Mouse (Mus musculus): ENCODE results near the gene Nox3. TPM values are rescaled to one million over a fixed set of nuclear protein-coding genes. Genes with fewer than 3 reads are reported as not detected.

Gene Nox3
- not detected in 2 replicates for polyA plus RNA-seq (2012)

DNA sequence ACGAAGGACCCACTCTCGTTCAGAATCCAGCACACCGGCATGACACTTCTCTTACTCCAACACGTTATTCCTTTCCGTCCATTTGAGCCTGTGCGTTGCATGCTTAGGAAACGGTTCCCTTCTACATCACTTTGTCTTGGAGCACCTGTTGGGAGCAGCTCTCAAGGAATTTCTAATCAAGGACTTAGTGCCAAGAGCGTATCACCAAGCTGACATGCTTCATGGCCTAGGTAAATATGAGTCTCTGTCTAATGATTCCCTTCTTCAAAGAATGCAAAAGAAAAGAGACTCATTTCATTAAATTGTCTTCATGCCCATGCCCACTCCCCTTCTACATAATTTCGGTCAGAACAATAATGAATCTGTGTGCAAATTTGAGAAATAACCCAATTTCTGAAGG is at the start of gene Nox3:
Nox3 (minus strand) TSS at position 101 of the 400 bp plus-strand sequence.
- TF ChIP-seq GATA1 (IDR thresholded peaks at IDR 0.05; ENCODE audit: low read length) = no peak

- TF ChIP-seq GATA1 (IDR thresholded peaks at IDR 0.05; ENCODE audit: low read length) = no peak
These were observed 48.3 kb upstream of the Nox3 start for GRCm38 (mm10) chr17:3744402-3744801.

- TF ChIP-seq GATA1 (IDR thresholded peaks at IDR 0.05; ENCODE audit: low read length) = no peak
These were observed 40.9 kb upstream of the Nox3 start for GRCm38 (mm10) chr17:3736936-3737335.

DNA sequence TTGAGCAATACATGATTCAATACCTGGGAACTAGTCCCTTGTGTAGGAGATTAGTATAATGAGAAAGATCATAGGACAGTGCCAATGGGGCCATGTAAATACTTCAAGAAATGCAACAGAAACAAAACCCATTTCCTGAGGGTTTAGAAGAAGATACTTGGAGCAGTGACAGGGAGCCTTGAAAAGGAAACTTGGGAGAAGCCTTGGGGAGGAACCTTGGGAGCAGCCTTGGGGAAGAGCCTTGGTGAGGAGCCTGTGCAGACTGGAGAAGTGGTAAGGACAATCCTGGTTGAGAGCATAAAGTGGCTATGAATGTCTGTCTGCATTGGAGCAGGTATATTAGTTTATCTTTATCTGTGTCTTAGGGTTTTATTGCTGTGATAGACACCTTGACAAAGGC is 38.2 kb upstream of the Nox3 start:
- TF ChIP-seq GATA1 (IDR thresholded peaks at IDR 0.05; ENCODE audit: low read length) = no peak

- no peak for TF ChIP-seq GATA1 (IDR thresholded peaks at IDR 0.05; ENCODE audit: low read length)
These were observed 9.4 kb upstream of the Nox3 start for GRCm38 (mm10) chr17:3705350-3705930.

- TF ChIP-seq GATA1 (IDR thresholded peaks at IDR 0.05; ENCODE audit: low read length) = no peak
These were observed 6.3 kb upstream of the Nox3 start for GRCm38 (mm10) chr17:3702320-3702719.

GRCm38 (mm10) chr17:3692817-3693216 is 3.2 kb downstream of the Nox3 start:
- TF ChIP-seq GATA1 (IDR thresholded peaks at IDR 0.05; ENCODE audit: low read length) = no peak

- no peak for TF ChIP-seq GATA1 (IDR thresholded peaks at IDR 0.05; ENCODE audit: low read length)
These were observed 5.4 kb downstream of the Nox3 start for GRCm38 (mm10) chr17:3690499-3691258.

DNA sequence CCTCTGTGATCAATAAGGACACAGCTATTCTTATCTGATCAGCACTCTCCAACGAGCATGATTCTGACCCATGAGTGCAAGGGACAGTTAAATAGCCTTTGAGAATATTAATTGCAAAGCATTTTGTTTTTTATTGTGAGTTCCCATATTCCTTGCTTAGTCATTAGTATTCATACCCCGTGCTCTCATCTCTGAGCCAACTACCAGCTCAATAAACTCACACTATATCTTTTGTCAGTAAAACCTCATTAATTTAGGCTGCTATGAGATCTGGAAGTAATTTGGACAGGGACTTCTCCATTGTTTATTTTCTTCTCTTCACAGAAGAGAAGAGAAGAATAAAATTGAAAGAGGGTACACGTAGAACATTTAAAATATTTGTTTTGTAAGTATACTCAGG is 12.4 kb downstream of the Nox3 start:
- no peak for TF ChIP-seq GATA1 (IDR thresholded peaks at IDR 0.05; ENCODE audit: low read length)

DNA sequence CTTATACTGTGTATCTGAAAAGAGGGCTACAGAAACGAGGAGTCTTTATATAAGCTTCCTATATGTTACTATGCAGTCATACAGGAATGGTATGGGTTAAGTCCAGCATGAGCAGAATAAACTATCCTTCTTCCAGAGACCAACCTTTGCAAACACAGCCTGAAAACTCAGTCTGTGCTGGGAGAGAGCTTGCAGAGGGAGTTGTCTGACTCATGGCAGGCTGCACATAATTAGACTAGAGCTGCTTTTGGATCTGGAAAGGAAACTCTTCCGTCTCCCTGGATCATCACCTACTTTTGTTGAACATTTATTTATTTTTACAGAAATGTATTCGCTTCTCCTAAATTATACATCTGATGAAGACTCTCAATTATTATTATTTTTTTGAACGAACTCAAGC is 26.8 kb downstream of the Nox3 start:
- no peak for TF ChIP-seq GATA1 (IDR thresholded peaks at IDR 0.05; ENCODE audit: low read length)

GRCm38 (mm10) chr17:3667287-3667686 is 28.8 kb downstream of the Nox3 start:
- no peak for TF ChIP-seq GATA1 (IDR thresholded peaks at IDR 0.05; ENCODE audit: low read length)

DNA sequence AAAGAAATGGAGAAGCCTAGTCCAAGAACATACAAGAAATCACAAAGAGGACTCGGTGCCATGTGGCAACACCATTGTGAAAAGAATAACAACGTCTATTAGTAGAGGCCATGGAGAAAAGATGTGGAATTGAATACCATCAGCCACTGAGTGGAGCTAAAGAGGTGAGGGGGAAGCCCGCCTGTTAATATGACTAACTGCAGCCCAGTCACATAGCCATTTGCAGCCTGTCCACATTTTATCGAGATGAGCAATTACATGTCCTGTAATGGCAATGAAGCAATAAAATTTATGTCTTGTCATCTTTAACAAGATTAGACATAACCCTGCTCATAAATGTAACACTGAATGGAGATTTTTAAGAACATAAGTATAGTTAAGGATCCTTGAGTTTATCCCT is 30.7 kb downstream of the Nox3 start:
- no peak for TF ChIP-seq GATA1 (IDR thresholded peaks at IDR 0.05; ENCODE audit: low read length)

DNA sequence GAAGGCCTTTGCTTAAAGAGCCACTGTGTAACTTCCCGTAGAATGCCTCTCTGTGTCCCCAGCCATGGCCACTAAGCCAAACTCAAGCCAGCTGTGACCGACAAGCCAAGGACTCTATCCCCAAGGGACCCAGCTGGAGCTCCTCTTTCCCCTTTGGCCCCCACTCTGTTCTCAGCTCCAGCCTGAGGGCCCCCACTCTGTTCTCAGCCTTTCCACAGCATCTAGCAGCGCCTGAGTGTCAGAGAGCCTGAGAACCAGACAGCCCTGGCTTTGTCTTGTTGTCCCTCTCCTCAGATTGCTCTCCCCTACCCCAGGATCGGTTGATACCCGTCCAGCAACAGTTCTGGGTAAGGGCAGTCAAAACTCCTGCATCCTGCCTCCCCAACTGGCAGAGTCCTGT is 36.6 kb downstream of the Nox3 start:
- no peak for TF ChIP-seq GATA1 (IDR thresholded peaks at IDR 0.05; ENCODE audit: low read length)

DNA sequence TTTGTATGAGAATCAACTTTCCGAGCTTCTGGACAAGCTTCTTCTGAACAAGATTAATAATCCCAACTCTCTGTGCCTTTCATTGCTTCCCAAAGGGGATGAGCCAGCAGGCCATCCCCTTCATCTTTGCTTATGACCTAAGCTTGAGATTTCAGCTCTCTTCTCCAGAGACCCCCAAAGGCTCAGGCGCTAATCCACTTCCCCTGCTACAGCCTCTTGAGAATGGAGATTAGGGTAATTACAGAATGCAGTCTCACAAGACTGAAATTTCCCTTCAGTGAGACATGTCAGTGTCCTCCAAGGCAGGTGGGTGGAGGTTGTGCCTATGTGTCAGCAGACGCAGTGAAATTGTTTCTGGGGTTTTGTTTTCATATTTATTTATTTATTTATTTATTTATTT is 45.7 kb downstream of the Nox3 start:
- no peak for TF ChIP-seq GATA1 (IDR thresholded peaks at IDR 0.05; ENCODE audit: low read length)

GRCm38 (mm10) chr17:3643582-3643981 is 52.5 kb downstream of the Nox3 start:
- no peak for TF ChIP-seq GATA1 (IDR thresholded peaks at IDR 0.05; ENCODE audit: low read length)

DNA sequence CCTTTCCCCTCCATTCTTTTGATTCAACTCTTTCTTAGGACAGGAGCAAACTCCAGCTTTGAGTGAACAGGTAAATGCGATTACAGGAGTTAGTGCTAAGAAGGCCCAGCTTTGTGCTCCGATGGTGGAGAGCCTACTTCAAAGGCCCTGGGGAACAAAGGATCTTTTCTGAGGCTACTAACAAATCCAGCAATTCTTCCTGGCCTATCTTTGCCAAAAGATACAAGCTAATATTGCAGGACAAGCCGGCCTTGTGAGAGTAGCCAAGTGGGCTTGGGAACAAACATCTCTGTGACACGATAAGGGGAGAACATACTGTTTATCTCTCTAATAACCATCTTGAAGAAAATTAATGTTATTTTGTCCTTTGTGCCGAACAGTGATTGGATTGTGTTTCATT is 54.6 kb downstream of the Nox3 start:
- TF ChIP-seq GATA1 (IDR thresholded peaks at IDR 0.05; ENCODE audit: low read length) = no peak

DNA sequence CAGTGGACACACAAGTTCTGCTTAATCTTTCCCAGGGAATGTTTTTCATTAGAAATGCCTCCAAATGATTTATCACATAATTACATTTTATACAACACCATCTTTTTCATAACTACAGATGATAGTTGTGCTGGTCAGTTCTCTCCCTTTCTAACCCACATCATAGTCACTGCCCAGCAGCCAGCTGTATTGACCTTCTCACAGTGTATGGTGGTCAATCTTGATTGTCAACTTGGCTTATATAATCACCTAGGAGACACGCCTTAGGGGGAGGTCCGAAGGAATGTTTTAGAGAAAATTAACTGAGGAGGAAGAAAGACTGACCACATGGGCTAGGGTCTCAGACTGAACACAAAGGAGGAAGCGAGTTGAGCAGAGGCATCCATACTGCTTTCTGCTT is 57.3 kb downstream of the Nox3 start:
- no peak for TF ChIP-seq GATA1 (IDR thresholded peaks at IDR 0.05; ENCODE audit: low read length)
